Mouse (Mus musculus) stomach, embryonic 14.5 days (tissue): ENCODE measurements around the gene Pcyt2. TPM values are rescaled to one million over a fixed set of nuclear protein-coding genes. Genes with fewer than 3 reads are reported as not detected.

Experiments
- ATAC-seq: fragments of 200-750 bp; cut with Nextera tagmentation; 2 replicates; pipeline ENCODE4 v1.8.0; 2017; ENCODE audit warnings: low read depth, moderate TSS enrichment; ENCODE audit not compliant: insufficient number of reproducible peaks, insufficient read depth, low FRiP score
- H3K27ac ChIP-seq: fragments of 300-500 bp; sonication (generic); 2 replicates; pipeline ENCODE4 v1.5.1; 2014; ENCODE audit warnings: mild to moderate bottlenecking, low read length, moderate library complexity, mixed read lengths
- H3K27me3 ChIP-seq: fragments of 300-500 bp; sonication (generic); 2 replicates; pipeline ENCODE4 v1.6.1; 2014; ENCODE audit warnings: low read length, control low read depth, mixed read lengths; ENCODE audit not compliant: control insufficient read depth, insufficient read depth
- H3K36me3 ChIP-seq: fragments of 300-500 bp; sonication (generic); 2 replicates; pipeline ENCODE4 v1.6.1; 2014; ENCODE audit warnings: mild to moderate bottlenecking, control low read depth, low read length, moderate library complexity, mixed read lengths; ENCODE audit not compliant: control insufficient read depth, insufficient read depth
- H3K4me1 ChIP-seq: fragments of 300-500 bp; sonication (generic); 2 replicates; pipeline ENCODE4 v1.6.1; 2014; ENCODE audit warnings: low read length, control low read depth, mixed read lengths; ENCODE audit not compliant: control insufficient read depth, insufficient read depth
- H3K4me2 ChIP-seq: fragments of 300-500 bp; sonication (generic); replicated peaks from 2 replicates; pipeline ENCODE4 v1.6.1; 2014; ENCODE audit warnings: low read depth, low read length, control low read depth
- H3K4me3 ChIP-seq: fragments of 300-500 bp; sonication (generic); 2 replicates; pipeline ENCODE4 v1.5.1; 2014; ENCODE audit warnings: low read depth, low read length, control low read depth
- H3K9ac ChIP-seq: fragments of 300-500 bp; sonication (generic); replicated peaks from 2 replicates; pipeline ENCODE4 v1.6.1; 2014; ENCODE audit warnings: low read depth, mild to moderate bottlenecking, control low read depth, low read length, moderate library complexity, mixed read lengths
- H3K9me3 ChIP-seq: fragments of 300-500 bp; sonication (generic); 2 replicates; pipeline ENCODE4 v1.6.1; 2016; ENCODE audit warnings: low read depth, low read length, control low read depth; ENCODE audit not compliant: control insufficient read depth
- WGBS: fragments of 180-500 bp; shearing (Covaris S2); extraction: QIAGEN DNeasy Blood & Tissue Kit; methylation state at CpG from one replicate; pipeline ENCODE4 v1.1.7; 2014; 5-methylcytosine and 5-hydroxymethylcytosine counted together
- polyA plus RNA-seq: library from polyadenylated mRNA; unstranded; fragments of >200 nt; fragmentation: Nextera tagmentation; extraction: Ambion mirVana; gene quantifications from 2 replicates; pipeline ENCODE4 v1.2.1, GENCODE M21; 2014

Pcyt2 gene
- polyA plus RNA-seq, 1 experiment from 2014 or later: 119 TPM

DNA sequence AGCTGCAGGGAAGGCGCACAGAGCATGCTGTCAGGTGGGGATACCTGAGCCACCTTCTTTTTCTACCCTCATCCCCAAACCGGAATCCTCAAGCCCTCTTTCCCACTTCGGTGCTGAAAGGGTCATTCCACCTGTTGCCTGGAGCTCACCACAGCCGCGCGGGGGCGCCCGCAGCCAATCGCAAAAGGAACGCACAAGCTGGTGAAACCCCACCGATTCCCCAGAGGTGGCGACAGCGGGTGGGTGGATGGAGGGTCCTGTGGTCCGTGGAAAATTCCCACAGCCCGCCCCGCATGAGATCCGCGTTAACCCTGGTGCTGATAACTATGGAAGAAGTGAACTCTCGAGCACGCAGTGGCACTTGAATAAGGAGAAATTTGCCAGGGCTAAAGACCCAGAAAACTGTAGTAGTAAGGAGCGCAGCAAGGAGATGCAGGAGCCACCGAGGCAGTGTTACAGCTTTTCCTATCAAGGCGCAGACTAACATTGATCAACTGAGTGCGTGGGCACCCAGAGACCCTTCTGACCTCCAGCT is 41.2 kb upstream of the Pcyt2 start:
- Histone ChIP-seq H3K4me2 (peak overlapping the region; percentile 16; the same call in 1 of the 2 replicates), H3K4me1 (0 out of 2 replicates have a peak, but pooled peaks cover 6% of the 10 kb centered on the region), H3K27me3 (peaks cover 44% of the 10 kb centered on the region), H3K9me3 (no peaks in the 10 kb centered on the region), H3K9ac (no peak overlapping the region), H3K36me3 (no peaks in the 10 kb centered on the region), H3K27ac (no peak overlapping the region), H3K4me3 (peak overlapping the region; percentile 41)
- no peak for ATAC-seq
- 3% methylated on average over 24 of the region's 24 CpGs for WGBS

- Histone ChIP-seq H3K9me3 (no peaks in the 10 kb centered on the region), H3K4me3 (no peak overlapping the region), H3K4me1 (0 out of 2 replicates have a peak, but pooled peaks cover 6% of the 10 kb centered on the region), H3K27me3 (peaks cover 39% of the 10 kb centered on the region), H3K36me3 (no peaks in the 10 kb centered on the region), H3K4me2 (no peak overlapping the region), H3K9ac (no peak overlapping the region), H3K27ac (no peak overlapping the region)
- no peak for ATAC-seq
- 78% methylated on average over 4 of the region's 4 CpGs for WGBS
These were observed 39.6 kb upstream of the Pcyt2 start for GRCm38 (mm10) chr11:120657301-120657700.

DNA sequence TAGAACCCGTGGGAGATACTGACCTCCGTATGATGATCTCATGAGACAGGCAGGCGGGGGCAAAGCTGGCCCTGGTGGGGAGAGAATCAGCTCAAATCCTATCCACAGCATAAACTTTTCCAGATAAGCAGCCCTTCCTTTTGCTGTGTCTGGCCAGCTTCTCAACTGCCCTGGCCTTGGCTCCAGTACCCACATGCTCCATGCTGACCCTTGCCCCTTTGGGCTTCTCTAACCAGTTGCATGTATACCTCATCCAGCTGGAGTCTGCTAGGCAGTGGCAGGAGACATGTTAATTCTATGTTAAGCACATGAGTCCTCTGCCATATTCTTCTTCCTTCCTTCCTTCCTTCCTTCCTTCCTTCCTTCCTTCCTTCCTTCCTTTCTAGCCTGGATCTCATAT is 37.0 kb upstream of the Pcyt2 start:
- ATAC-seq: no peak
- Histone ChIP-seq H3K27ac (no peak overlapping the region), H3K27me3 (peaks cover 15% of the 10 kb centered on the region), H3K4me1 (no peaks in the 10 kb centered on the region), H3K4me2 (no peak overlapping the region), H3K9ac (no peak overlapping the region), H3K36me3 (no peaks in the 10 kb centered on the region), H3K4me3 (no peak overlapping the region), H3K9me3 (no peaks in the 10 kb centered on the region)
- WGBS: 61% methylated on average over 3 of the region's 3 CpGs

GRCm38 (mm10) chr11:120651872-120652271 is 34.1 kb upstream of the Pcyt2 start:
- no peak for ATAC-seq
- 74% methylated on average over 3 of the region's 3 CpGs for WGBS
- peaks cover 7% of the 10 kb centered on the region; the same call in 1 of the 2 replicates for H3K4me1 ChIP-seq
- no peak overlapping the region for H3K27ac ChIP-seq
- H3K27me3 ChIP-seq: no peaks in the 10 kb centered on the region
- H3K4me2 ChIP-seq: no peak overlapping the region
- H3K9ac ChIP-seq: no peak overlapping the region
- H3K4me3 ChIP-seq: no peak overlapping the region
- H3K36me3 ChIP-seq: no peaks in the 10 kb centered on the region
- H3K9me3 ChIP-seq: no peaks in the 10 kb centered on the region

GRCm38 (mm10) chr11:120648001-120648476 is 30.3 kb upstream of the Pcyt2 start, which contains the start of gene Myadml2:
Gene Myadml2, minus strand, starts transcription at chr11:120648158.
- WGBS: 5% methylated on average over 13 of the region's 13 CpGs
- Histone ChIP-seq H3K4me2 (peak within 1 kb of the TSS; percentile 27), H3K9ac (no peak within 1 kb of the TSS), H3K27me3 (no peaks in the 10 kb centered on the region), H3K4me3 (no peak within 1 kb of the TSS; the same call in 1 of the 2 replicates), H3K27ac (no peak within 1 kb of the TSS), H3K4me1 (peaks cover 10% of the 10 kb centered on the region; the same call in 1 of the 2 replicates), H3K9me3 (no peaks in the 10 kb centered on the region), H3K36me3 (no peaks in the 10 kb centered on the region)
- ATAC-seq: no peak

GRCm38 (mm10) chr11:120647047-120647830 is 29.5 kb upstream of the Pcyt2 start:
- 77% methylated on average over 35 of the region's 35 CpGs for WGBS
- Histone ChIP-seq H3K4me1 (peaks cover 18% of the 10 kb centered on the region), H3K9ac (no peak overlapping the region), H3K9me3 (no peaks in the 10 kb centered on the region), H3K4me3 (no peak overlapping the region), H3K4me2 (peak overlapping the region; percentile 27; the same call in 1 of the 2 replicates), H3K27me3 (no peaks in the 10 kb centered on the region), H3K36me3 (no peaks in the 10 kb centered on the region), H3K27ac (no peak overlapping the region)
- ATAC-seq: no peak

DNA sequence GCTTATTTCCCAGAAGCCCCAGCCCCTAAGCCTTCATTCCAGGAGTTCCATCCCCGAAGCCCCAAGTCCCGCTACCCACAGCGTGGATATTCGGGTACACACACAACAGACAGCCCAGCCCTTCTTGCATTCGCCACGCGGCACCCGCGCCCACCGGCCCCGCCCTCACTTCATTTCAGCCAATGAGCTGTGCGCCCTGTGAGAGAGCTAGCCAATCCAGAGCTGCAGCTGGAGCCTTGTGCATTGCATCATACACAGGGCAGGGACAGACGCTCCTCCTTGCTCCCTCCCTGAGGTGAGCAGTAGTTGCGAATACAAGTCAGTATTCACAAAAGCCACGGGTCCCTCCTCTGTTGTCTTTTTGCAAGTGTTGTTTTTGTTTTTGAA is 25.9 kb upstream of the Pcyt2 start, which contains the start of gene Pycr1:
TSS of gene Pycr1 (minus strand) at position 169 of the 387 bp plus-strand sequence.
- Histone ChIP-seq H3K27me3 (no peaks in the 10 kb centered on the region), H3K4me3 (peak within 1 kb of the TSS; percentile 43), H3K27ac (peak within 1 kb of the TSS; percentile 27; the same call in 1 of the 2 replicates), H3K4me1 (peaks cover 20% of the 10 kb centered on the region), H3K9ac (peak within 1 kb of the TSS; percentile 63), H3K9me3 (no peaks in the 10 kb centered on the region), H3K36me3 (no peaks in the 10 kb centered on the region), H3K4me2 (peak within 1 kb of the TSS; percentile 94)
- WGBS: under 1% methylated on average over 15 of the region's 15 CpGs
- peak; percentile 100 for ATAC-seq

GRCm38 (mm10) chr11:120642939-120643600 is 25.3 kb upstream of the Pcyt2 start:
- Histone ChIP-seq H3K27me3 (no peaks in the 10 kb centered on the region), H3K4me1 (peaks cover 17% of the 10 kb centered on the region), H3K27ac (peak overlapping the region; percentile 27; the same call in 1 of the 2 replicates), H3K9ac (peak overlapping the region; percentile 63), H3K36me3 (no peaks in the 10 kb centered on the region), H3K4me2 (peak overlapping the region; percentile 94), H3K4me3 (peak overlapping the region; percentile 43), H3K9me3 (no peaks in the 10 kb centered on the region)
- under 1% methylated on average over 18 of the region's 18 CpGs for WGBS
- peak; percentile 35 for ATAC-seq
